Mouse (Mus musculus) urinary bladder, postnatal 4 days (tissue): ENCODE measurements at regions not wholly inside any gene's neighbourhood (a gene's known extent, or its start where the extent isn't known, plus 50 kb on each side); places are given as distances from the start of the nearest gene placed in this dataset.

Experiments used
- DNase-seq, 2 experiments: peaks; one replicate each; pipeline ENCODE4 v3.0.0; 2021 to 2022; ENCODE audit warnings: low spot score in 2 of 2

DNA sequence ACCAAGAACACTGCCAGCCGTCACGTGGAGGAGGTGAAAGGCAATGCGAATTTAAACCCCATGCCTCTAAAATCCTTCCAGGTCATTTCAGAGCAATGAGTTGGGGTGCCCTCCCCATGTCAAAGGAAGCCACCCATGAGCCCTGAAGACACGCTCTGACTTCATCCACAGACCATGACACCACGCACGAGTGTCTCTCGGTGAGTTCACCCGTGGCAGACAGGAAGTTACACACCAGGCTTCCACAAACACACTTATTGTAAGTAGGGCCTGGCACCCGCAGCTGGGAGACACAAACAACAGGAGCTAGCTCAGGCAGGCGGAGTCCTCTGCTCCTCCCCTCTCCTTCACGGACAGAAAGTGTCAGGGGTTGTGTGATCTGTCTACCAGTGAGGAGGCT, 251.4 kb upstream of the Sulf2 start:
- no peak for DNase-seq

DNA sequence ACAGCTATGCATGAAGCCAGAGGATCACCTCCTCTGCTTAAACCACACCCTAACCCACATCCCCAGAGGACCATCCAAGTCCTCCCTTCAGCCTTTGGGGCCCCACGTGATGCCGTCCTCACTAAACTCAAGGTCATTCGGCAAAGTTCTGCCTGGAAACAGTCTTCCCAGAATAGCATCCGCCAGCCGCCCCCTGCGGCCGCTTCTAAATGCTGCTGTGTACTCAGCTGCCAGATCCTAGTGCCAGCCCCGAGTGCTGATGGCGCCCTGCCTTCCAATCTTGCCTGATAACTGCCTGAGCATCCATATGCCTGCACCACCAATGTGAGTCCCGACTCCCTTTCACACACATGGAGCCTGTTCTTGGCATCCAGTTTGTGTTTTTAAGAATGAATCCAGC, 247.9 kb upstream of the Sulf2 start:
- DNase-seq = peak in 1 of 2 experiments; percentile 36

DNA sequence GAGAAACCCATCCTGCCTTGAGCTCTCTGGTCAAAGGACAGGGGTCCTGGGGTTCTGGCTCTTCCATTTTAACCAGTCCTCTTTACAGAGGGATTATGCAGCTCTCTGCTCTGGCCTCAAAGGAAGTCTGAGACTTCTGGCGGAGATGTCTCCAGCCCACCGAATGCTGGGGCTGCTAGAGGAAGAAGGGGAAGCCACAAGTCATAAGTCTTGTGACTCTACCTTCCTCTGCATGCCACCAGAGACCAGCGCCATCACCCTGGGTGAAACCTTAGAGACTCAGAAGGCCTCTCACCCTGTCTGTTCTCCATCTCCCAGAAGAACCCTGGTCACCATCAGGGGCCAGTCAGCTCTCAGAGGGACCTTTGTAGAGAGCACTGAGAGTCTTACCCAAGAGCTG, 246.4 kb upstream of the Sulf2 start:
- no peak for DNase-seq

DNA sequence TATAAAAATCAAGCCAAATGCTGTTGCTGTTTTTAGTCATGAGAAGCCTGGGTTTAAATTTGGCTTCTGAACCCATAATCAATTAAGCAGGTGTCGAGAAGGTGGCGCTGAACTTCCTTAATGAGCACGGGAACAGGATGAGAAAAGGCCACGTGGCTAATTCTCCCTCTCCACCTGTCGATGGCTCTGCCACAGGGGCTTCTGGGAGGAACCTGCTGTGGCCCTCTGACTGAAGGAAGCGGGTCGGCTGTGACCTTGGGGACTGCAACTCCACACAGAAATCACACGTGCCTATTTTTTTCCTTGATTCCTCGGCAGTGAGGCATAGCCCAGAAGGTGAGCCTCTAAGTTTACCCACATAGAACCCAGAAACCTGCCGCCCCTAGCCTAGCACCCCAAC, 244.8 kb upstream of the Sulf2 start:
- DNase-seq = no peak

DNA sequence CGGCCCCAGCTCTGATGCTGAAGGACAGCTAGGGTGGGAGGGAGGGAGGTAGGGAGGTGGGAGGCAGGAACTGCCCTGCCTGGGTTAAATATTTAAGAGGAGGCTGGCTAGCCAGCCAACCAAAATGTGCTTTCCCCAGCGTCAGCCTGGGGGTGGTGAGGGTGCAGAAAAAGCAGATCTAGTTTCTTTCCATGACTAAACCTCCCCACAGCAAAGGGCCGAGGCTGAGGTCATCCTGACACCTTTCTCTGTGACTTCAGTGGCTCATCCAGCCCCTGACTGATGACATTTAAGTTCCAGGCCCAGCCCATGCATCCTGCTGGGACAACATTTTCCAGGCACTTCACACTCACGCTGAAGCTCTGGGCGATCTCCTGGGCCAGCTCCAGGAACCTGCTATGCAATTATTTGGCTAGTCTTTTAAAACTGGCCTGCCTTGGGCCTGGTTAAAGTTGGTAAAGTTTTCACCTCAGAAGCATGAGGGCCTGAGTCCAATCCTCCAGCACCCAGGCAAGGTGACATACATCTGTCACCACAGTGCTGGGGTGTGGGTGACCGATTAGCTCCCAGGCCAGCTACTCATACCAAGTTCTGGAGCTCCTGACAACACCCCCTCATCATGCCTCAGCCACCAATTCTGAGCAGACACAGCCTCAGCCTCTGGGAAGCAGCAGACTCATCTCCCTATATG, 243.8 kb upstream of the Sulf2 start:
- no peak for DNase-seq

DNA sequence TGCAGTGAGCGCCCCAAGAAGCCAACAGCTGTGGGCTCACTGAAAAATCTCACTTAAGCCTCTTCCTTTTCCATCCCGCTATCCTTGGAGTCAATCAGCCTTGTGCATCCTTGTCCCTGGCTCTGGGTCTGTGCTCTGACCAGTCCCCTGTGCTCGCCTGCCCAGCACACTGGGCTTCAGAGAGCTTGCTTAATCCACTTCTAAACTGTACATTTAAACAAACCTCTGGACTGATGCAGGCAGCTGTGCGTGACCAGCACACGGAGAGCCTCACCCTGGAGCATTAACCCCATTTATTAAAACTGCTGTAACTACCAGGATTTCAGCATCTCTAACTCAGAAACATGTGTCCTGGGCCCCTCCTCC, 243.3 kb upstream of the Sulf2 start:
- DNase-seq = no peak

DNA sequence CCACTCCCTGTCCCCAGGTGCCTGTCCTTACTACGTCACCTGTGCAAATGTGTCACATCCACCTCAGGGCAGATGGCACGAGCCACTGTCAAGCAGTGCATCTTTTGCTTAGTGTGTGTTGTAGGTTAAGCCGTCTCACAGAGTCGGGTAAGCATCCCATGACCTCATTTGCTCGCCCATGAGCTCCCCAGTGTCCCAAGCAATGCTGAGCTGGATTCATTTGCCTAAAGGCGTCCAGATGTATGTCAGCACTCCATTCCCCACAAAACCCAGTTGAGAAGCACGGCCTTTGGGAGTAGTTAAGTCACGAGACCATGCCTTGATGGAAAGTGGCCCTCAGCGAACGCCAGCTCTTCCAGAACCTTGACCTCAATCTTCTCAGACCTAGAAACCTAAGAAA, 242.7 kb upstream of the Sulf2 start:
- no peak for DNase-seq

DNA sequence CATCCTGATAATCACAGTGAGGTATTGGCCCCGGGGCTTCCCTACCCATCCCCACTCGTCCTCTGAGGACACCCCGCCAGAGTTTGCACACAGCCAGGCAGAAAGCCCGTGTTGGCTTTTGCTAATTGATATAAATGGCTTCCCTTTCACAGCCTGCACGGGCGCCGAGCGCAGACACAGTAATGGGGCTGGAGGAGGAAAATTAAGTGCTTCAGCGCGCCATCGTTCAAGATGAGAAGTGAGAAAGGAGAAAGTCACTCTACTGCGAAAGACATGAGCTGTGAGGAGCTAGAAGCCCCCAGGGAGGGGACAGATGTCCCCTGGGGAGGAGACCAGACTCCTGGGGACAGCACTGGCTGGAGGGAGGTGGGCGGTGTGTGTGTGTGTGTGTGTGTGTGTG, 239.2 kb upstream of the Sulf2 start:
- no peak for DNase-seq

DNA sequence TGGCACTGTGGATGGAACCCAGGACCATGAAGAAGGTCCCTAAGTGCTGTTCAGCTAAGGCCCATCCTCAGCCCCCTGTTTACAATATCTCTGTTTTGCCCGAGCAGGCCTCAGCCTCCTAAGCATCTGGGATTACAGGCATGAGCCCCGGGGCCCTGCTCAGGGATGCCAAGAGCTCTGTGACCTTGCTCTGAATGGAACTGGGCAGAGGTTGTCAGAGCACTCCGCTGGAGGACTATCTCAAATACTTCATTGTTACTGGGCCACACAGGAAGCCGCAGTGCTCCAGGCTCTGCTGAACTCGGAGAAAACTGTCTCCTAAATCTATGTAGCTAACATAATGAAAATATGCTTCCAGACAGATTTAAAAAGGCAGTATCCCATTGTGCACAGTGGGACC, 235.7 kb upstream of the Sulf2 start:
- no peak for DNase-seq

DNA sequence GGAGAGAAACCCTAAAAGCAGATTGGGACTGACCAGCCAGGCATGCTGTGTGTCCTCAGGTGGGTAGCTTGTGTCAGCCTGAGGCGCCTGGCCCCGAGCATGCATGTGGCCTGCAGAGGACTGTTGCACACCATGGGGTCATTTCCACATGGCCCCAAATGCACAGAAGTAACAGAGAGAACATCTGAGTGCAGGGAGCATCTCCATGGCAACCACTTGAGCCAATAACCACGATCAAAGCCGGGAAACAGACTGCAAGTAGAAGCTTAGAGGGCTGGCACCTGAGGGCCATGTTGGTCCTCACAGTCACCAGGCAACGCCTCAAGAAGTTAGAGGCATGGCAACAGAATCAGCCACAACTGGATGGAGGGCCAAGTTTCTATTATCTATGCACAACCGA, 232.6 kb upstream of the Sulf2 start:
- no peak for DNase-seq

DNA sequence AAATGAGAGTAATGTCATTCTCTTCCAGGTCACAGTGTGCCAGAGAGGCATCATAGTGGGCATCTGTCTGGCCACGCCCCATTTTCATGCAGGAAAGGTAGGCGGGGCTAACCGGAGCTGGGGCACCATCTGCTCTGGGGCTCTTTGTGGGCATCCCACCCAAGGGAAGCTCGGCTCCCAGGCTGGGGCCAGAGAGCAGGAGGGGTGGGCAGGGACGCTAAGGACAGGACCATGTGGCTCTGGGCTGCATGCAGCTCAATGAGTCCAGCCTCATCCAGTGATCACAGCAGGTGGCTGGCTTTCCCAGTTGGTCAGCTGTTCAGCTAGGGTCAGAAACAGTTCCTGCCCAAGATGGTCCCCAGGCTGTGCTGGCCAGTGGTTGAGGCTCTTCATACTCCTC, 231.4 kb upstream of the Sulf2 start:
- no peak for DNase-seq

DNA sequence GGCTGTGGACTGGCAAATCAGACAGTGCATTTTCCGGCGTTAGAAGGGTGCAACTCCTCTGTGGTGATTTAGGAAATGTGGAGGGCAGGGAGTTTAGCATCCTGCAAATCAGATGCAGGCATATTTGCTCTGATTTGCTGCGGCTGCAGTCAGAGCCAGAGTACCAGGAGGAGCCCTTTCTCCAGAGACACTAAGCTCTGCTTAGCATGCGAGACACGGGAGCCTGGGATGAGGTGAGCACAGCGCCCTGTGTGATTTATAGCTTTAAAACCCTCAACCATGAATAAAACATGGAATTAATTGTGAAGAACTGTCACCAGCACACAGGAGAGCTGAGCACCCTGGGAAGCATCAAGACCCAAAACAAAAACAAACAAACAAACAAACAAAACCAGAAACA, 229.1 kb upstream of the Sulf2 start:
- no peak for DNase-seq

DNA sequence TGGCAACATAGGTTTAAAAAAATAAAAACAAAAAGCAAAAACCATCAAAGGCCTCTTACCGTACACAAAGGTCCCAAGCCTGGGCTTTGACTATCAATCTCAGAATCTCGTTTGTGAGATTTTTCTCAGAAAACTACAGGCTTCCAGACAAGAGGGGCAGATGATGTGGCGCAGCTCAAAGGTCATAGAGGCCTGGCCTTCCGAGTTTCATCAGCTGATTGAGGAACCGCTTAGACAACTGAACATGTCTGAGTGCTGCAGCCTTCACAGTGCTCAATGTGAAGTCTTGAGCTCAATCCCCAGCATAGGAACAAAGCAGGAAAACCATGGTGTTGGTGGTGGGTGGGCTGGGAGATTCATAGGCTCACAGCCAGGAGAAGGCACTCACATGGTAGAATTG, 227.9 kb upstream of the Sulf2 start:
- DNase-seq = no peak

DNA sequence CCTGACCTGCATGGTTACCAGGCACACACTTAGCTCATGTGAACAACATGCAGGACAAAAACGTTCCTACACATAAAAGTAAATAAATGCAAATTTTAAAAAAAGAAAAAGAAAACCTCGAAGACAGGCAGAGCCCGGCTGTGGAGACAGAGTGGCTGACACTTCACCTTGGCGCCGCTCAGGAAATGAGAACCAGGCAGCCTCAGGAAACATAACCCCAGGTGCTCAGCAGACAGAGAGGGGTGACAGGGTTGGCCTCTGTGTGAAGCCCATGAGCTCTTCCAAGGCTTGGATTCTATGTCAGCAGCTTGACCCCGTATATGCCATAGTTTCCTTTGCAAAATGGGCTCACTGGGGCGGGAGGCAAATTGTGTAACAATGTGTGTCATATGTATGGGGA, 226.7 kb upstream of the Sulf2 start:
- no peak for DNase-seq

DNA sequence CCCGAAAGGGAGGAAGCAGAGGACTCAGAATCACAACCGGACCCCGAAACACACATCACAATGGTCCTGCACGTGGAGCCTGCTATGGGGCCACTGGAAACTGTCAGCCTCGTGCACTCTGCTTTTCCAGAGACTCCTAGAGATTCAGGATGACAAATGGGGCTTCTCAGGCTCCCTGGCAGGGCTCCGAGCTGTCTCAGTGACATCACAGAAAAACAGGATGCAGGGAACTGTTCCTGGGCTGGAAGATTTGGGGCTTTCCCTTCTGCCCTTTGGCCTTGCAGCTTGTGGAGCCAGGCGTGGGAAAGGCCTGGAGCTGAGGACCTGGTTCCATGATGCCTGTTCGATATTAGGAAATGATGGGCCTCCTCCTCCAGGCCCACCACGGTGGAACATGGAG, 225.4 kb upstream of the Sulf2 start:
- DNase-seq = no peak

DNA sequence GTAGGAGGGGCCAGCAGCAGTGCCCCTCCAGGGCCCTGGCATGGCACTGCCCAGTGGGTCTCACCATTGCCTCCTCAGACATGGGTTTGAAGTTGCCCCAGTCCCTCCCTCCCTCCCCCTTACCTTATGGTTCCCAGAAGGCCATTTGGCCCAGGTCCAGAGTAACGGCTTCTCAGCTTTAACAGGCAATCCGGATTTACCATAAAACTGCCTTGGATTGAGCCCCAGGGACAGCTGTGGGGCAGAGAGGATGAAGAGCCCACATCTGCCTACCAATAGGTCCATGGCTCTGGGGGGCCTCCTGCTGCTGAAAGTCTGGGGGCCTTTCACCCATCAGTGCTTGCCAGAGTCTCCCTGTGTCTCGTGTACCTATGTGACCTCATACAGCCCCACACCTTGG, 222.9 kb upstream of the Sulf2 start:
- DNase-seq = no peak

DNA sequence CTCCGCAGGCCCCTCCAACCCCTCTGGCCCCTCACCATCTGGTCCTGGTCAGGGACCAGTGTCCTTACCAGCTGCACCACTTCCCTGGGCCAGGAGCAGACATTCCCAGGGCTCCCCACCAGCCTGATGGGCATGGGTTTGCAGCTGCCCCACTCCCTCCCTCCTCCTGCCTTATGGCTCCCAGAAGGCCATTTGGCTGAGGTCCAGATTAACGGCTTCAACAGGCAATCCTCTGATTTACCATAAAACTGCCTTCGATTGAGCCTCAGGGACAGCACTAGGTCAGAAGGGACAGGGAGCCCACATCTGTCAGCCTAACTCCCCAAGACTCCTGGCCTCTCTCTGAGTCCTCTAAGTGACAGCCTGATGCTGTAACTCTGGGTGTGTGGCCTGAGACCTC, 221.9 kb upstream of the Sulf2 start:
- DNase-seq = no peak

DNA sequence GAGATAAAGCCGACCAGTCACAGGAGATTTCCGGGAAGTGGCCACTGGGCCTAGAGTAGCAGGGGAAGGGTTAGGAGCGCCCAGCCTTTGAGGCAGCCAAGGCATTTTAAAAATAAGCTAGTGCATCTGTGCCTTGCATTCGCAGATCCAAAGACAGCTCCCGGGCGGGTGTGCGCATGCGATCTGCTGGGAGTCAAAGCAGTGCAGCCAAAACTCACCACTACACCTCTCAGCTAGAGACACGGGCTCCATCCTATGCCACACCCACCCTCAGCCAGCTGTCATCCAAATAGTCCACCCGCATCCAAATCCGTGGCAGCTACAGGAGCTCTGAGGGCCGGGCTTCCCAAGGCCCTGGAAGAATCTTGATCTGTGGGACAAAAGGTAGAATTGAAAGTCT, 220.2 kb upstream of the Sulf2 start:
- DNase-seq = no peak

DNA sequence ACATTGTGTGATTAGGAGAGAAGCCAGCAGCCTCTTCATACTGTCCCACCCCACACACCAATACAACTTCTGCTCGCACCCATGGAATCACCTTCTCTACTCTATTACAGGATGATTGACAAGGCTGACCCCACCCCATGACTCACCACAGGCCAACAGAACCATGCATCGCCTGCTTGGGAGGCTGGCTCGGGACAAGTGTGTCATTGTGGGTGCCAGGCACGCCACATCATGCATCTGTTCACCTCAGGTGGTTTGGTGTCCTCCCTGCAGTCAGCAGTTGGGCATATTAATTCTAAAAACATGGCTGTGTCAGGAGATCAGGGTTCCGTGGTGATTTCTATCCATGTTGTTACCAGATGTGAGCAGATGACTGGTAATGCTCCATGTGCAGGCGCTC, 215.3 kb upstream of the Sulf2 start:
- DNase-seq = no peak

DNA sequence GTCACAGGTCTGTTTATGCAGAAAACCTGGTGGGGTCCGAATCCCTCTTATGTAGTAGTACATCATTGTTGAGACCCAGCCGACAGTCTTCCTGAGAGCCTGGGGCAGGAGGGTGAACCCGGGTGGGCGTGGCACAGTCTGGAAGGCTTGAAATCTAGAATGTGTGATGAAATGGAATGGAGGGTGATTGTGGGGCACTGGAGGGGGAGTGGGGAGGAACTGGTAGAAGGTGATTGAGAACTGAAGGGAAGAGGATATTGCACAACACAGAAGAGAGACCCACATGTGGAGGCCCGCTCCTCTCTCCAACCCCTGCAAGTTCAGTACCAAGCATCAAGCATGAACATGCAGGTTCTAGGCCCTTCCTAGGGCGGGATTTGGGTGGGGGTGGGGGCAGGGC, 206.2 kb upstream of the Sulf2 start:
- no peak for DNase-seq

DNA sequence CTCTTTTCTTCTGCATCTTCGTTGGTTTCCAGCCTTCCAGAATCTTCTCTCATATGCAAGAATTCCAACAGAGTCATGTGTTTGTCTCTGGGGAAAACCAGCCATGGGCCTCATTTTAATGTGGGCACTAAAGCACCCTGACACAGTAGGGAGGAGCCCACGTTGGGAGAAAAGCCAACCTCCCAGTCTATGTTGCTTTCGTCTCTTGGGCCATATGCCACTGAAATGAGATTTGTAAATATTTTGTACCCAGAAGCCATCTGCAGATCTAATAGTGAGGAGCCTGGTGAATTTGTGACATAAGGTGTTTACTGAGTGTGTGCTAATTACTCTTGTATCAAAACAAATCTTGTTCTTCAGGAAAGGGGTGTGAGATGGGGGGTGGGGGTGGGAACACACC, 205.3 kb upstream of the Sulf2 start:
- no peak for DNase-seq

DNA sequence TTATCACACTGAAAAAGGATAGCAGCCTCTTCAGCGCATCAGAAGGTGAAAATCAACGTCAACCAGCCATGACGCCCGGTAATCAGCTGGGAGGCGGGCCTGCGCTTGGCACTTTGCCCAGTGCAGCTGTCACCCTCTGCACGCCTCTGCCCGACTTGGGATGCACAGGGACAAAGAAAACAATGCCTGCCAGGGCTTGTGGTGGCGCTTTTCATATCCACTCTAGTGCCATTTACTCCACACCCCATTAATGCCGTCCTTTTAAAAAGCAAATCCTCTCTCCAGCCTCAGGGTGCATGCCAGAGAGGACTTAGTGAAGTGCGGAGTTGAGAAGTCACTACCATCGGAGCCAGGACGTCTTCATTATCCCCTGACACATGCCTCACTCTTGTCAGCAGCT, 204.5 kb upstream of the Sulf2 start:
- no peak for DNase-seq

DNA sequence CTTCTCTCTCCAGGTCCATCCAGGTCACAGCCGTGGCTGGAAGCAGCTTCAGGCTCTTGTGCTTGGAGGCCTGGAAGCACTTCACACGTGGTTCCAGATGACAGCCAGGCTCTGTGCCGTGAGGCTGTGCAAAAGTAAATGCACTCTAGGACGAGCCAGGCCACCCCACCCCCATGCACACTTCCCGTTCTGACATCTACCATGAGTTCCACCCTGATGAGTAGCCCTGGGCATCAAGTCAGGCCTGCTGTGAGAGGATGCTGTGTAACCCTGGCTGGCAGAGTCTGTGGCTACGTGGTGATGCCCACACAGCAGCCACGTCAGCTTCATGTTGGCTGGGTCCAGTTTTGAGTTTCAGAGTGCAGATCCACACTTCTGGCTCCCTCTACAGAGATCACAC, 202.4 kb upstream of the Sulf2 start:
- no peak for DNase-seq

DNA sequence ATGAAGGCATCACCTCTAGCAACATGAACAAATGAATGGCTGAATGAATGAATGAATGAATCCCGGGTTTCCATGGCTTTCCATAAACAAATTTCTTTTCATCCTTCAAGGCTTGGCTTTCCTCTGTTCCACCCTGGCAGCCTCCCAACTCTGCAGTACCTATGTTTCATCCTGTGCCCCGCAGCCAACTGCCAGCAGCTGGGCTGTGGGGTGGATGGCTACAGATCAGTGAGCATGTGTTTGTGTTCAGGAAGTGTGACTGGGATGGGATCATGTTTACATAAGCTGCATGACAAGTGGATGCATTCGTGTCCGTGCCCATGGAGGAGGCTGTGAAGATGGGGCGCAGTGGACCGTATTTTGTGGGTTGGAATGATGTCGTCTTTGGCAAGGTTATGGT, 200.5 kb upstream of the Sulf2 start:
- DNase-seq = no peak

DNA sequence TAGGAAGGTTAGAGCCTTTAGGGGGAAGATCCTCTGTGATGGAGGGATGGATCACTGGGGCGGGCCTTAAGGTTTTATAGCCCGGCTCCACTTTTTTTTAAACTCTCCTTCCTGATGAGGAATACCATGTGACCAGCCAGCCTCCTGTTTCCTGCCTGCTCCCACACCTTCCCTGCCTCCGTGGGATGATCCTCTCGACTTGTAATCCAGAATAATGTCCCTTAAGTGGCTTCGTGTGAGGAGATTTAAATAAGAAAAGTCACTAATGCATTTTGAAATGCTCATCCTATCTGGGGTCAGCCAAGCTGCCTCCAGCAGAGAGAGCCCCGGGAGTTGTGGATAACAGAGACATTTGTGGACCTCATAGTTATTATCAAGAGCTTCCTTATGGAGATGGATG, 200.0 kb upstream of the Sulf2 start:
- DNase-seq = no peak
